Mouse (Mus musculus) embryonic facial prominence, embryonic 15.5 days (tissue): Measurements from ENCODE around the gene Pecam1. TPM values are rescaled to one million over a fixed set of nuclear protein-coding genes. Genes with fewer than 3 reads are reported as not detected.

Source experiments
- ATAC-seq: fragments of 200-750 bp; cut with Nextera tagmentation; 2 replicates; pipeline ENCODE4 v1.8.0; 2017; ENCODE audit warnings: low read depth, moderate TSS enrichment; ENCODE audit not compliant: insufficient number of reproducible peaks, low FRiP score, low TSS enrichment
- H3K27ac ChIP-seq: fragments of 300-500 bp; sonication (generic); replicated peaks from 2 replicates; pipeline ENCODE4 v1.5.1; 2015; ENCODE audit warnings: mild to moderate bottlenecking, inconsistent platforms
- H3K27me3 ChIP-seq: fragments of 300-500 bp; sonication (generic); 2 replicates; pipeline ENCODE4 v1.6.1; 2015; ENCODE audit warnings: inconsistent platforms
- H3K36me3 ChIP-seq: fragments of 300-500 bp; sonication (generic); 2 replicates; pipeline ENCODE4 v1.6.1; 2015; ENCODE audit warnings: mild to moderate bottlenecking, inconsistent platforms
- H3K4me1 ChIP-seq: fragments of 300-500 bp; sonication (generic); 2 replicates; pipeline ENCODE4 v1.6.1; 2015; ENCODE audit warnings: inconsistent platforms
- H3K4me2 ChIP-seq: fragments of 300-500 bp; sonication (generic); replicated peaks from 2 replicates; pipeline ENCODE4 v1.6.1; 2015; ENCODE audit warnings: mild to moderate bottlenecking, inconsistent platforms
- H3K4me3 ChIP-seq: fragments of 300-500 bp; sonication (generic); replicated peaks from 2 replicates; pipeline ENCODE4 v1.5.1; 2015; ENCODE audit warnings: mild to moderate bottlenecking, inconsistent platforms
- H3K9ac ChIP-seq: fragments of 300-500 bp; sonication (generic); 2 replicates; pipeline ENCODE4 v1.6.1; 2015; ENCODE audit warnings: inconsistent platforms
- H3K9me3 ChIP-seq: fragments of 300-500 bp; sonication (generic); replicated peaks from 2 replicates; pipeline ENCODE4 v1.6.1; 2016; ENCODE audit warnings: inconsistent platforms
- WGBS: fragments of 180-500 bp; shearing (Covaris S2); methylation state at CpG from one replicate; pipeline ENCODE4 v1.1.7; 2015; 5-methylcytosine and 5-hydroxymethylcytosine counted together
- polyA plus RNA-seq: library from polyadenylated mRNA; unstranded; fragments of >200 nt; fragmentation: Nextera tagmentation; extraction: Ambion mirVana; gene quantifications from 2 replicates; pipeline ENCODE4 v1.2.1, GENCODE M21; 2015

Pecam1 gene
- polyA plus RNA-seq, 1 experiment from 2014 or later: 43.7 TPM

- H3K4me2 ChIP-seq: no peak overlapping the region
- WGBS: 49% methylated on average over 8 of the region's 8 CpGs
- H3K4me1 ChIP-seq: peaks cover 14% of the 10 kb centered on the region
- no peaks in the 10 kb centered on the region for H3K27me3 ChIP-seq
- no peak for ATAC-seq
- no peak overlapping the region for H3K4me3 ChIP-seq
- H3K9me3 ChIP-seq: no peaks in the 10 kb centered on the region
- no peaks in the 10 kb centered on the region for H3K36me3 ChIP-seq
- H3K27ac ChIP-seq: no peak overlapping the region
- H3K9ac ChIP-seq: no peak overlapping the region
These were observed 43.3 kb downstream of the Pecam1 start for GRCm38 (mm10) chr11:106707085-106707484.

- ATAC-seq: no peak
- no peaks in the 10 kb centered on the region for H3K36me3 ChIP-seq
- H3K4me1 ChIP-seq: peaks cover 14% of the 10 kb centered on the region
- no peak overlapping the region for H3K4me2 ChIP-seq
- H3K9me3 ChIP-seq: no peaks in the 10 kb centered on the region
- H3K27ac ChIP-seq: no peak overlapping the region
- H3K27me3 ChIP-seq: no peaks in the 10 kb centered on the region
- H3K9ac ChIP-seq: no peak overlapping the region
- 11% methylated on average over 4 of the region's 4 CpGs for WGBS
- H3K4me3 ChIP-seq: no peak overlapping the region
These were observed 44.2 kb downstream of the Pecam1 start for GRCm38 (mm10) chr11:106706212-106706611.

- 65% methylated on average over 9 of the region's 9 CpGs for WGBS
These were observed 45.9 kb downstream of the Pecam1 start for GRCm38 (mm10) chr11:106704399-106705111.

GRCm38 (mm10) chr11:106703931-106704330, 46.5 kb downstream of the Pecam1 start:
- no peak overlapping the region for H3K4me2 ChIP-seq
- WGBS: 85% methylated on average over 7 of the region's 7 CpGs

More at GRCm38 (mm10) chr11:106704399-106705111, 45.9 kb downstream of the Pecam1 start:
- Histone ChIP-seq H3K27ac (no peak overlapping the region), H3K4me1 (peaks cover 10% of the 10 kb centered on the region), H3K9ac (no peak overlapping the region), H3K4me3 (no peak overlapping the region), H3K36me3 (no peaks in the 10 kb centered on the region), H3K9me3 (no peaks in the 10 kb centered on the region), H3K27me3 (no peaks in the 10 kb centered on the region), H3K4me2 (no peak overlapping the region)
- ATAC-seq: no peak

GRCm38 (mm10) chr11:106702584-106702983, 47.8 kb downstream of the Pecam1 start:
- no peaks in the 10 kb centered on the region for H3K27me3 ChIP-seq
- 0 out of 2 replicates have a peak, but pooled peaks cover 5% of the 10 kb centered on the region for H3K4me1 ChIP-seq
- H3K27ac ChIP-seq: no peak overlapping the region
- no peak for ATAC-seq
- no peaks in the 10 kb centered on the region for H3K36me3 ChIP-seq
- H3K4me3 ChIP-seq: no peak overlapping the region
- no peak overlapping the region for H3K4me2 ChIP-seq
- 69% methylated on average over 3 of the region's 3 CpGs for WGBS
- no peak overlapping the region for H3K9ac ChIP-seq
- no peaks in the 10 kb centered on the region for H3K9me3 ChIP-seq

More at GRCm38 (mm10) chr11:106703931-106704330, 46.5 kb downstream of the Pecam1 start:
- Histone ChIP-seq H3K9me3 (no peaks in the 10 kb centered on the region), H3K27ac (no peak overlapping the region), H3K27me3 (no peaks in the 10 kb centered on the region), H3K4me1 (0 out of 2 replicates have a peak, but pooled peaks cover 5% of the 10 kb centered on the region), H3K36me3 (no peaks in the 10 kb centered on the region), H3K9ac (no peak overlapping the region), H3K4me3 (no peak overlapping the region)
- no peak for ATAC-seq

GRCm38 (mm10) chr11:106701589-106701988, 48.8 kb downstream of the Pecam1 start:
- H3K4me3 ChIP-seq: no peak overlapping the region
- no peak overlapping the region for H3K27ac ChIP-seq
- no peak for ATAC-seq
- no peaks in the 10 kb centered on the region for H3K36me3 ChIP-seq
- no peaks in the 10 kb centered on the region for H3K9me3 ChIP-seq
- WGBS: 66% methylated on average over 9 of the region's 9 CpGs
- H3K4me2 ChIP-seq: no peak overlapping the region
- no peaks in the 10 kb centered on the region for H3K4me1 ChIP-seq
- no peaks in the 10 kb centered on the region for H3K27me3 ChIP-seq
- H3K9ac ChIP-seq: no peak overlapping the region

- Histone ChIP-seq H3K9ac (no peak overlapping the region), H3K27ac (no peak overlapping the region), H3K9me3 (no peaks in the 10 kb centered on the region), H3K27me3 (no peaks in the 10 kb centered on the region), H3K36me3 (no peaks in the 10 kb centered on the region), H3K4me3 (no peak overlapping the region), H3K4me2 (no peak overlapping the region), H3K4me1 (no peaks in the 10 kb centered on the region)
- ATAC-seq: no peak
- WGBS: 92% methylated on average over 9 of the region's 9 CpGs
These were observed 51.3 kb downstream of the Pecam1 start for GRCm38 (mm10) chr11:106699083-106699482.

GRCm38 (mm10) chr11:106698289-106698688, 52.1 kb downstream of the Pecam1 start:
- Histone ChIP-seq H3K9ac (no peak overlapping the region), H3K36me3 (no peaks in the 10 kb centered on the region), H3K9me3 (no peaks in the 10 kb centered on the region), H3K4me2 (no peak overlapping the region), H3K4me1 (no peaks in the 10 kb centered on the region), H3K4me3 (no peak overlapping the region), H3K27me3 (no peaks in the 10 kb centered on the region), H3K27ac (no peak overlapping the region)
- no peak for ATAC-seq
- 94% methylated on average over 6 of the region's 6 CpGs for WGBS

- H3K9me3 ChIP-seq: no peaks in the 10 kb centered on the region
- H3K4me2 ChIP-seq: no peak overlapping the region
- H3K4me1 ChIP-seq: no peaks in the 10 kb centered on the region
- no peak for ATAC-seq
- 90% methylated on average over 3 of the region's 3 CpGs for WGBS
- no peak overlapping the region for H3K4me3 ChIP-seq
- no peaks in the 10 kb centered on the region for H3K27me3 ChIP-seq
- H3K9ac ChIP-seq: no peak overlapping the region
- no peak overlapping the region for H3K27ac ChIP-seq
- no peaks in the 10 kb centered on the region for H3K36me3 ChIP-seq
These were observed 54.5 kb downstream of the Pecam1 start for GRCm38 (mm10) chr11:106695917-106696316.

- H3K27ac ChIP-seq: no peak overlapping the region
- H3K4me1 ChIP-seq: no peaks in the 10 kb centered on the region
- no peak overlapping the region for H3K4me2 ChIP-seq
- no peak overlapping the region for H3K4me3 ChIP-seq
- no peaks in the 10 kb centered on the region for H3K9me3 ChIP-seq
- H3K9ac ChIP-seq: no peak overlapping the region
- no peaks in the 10 kb centered on the region for H3K27me3 ChIP-seq
- 79% methylated on average over 4 of the region's 4 CpGs for WGBS
- no peak for ATAC-seq
- no peaks in the 10 kb centered on the region for H3K36me3 ChIP-seq
These were observed 57.5 kb downstream of the Pecam1 start for GRCm38 (mm10) chr11:106692890-106693289.

GRCm38 (mm10) chr11:106688375-106688774, 62.1 kb downstream of the Pecam1 start:
- no peak for ATAC-seq
- H3K27me3 ChIP-seq: no peaks in the 10 kb centered on the region
- H3K27ac ChIP-seq: no peak overlapping the region
- no peaks in the 10 kb centered on the region for H3K4me1 ChIP-seq
- no peaks in the 10 kb centered on the region for H3K36me3 ChIP-seq
- H3K9me3 ChIP-seq: no peaks in the 10 kb centered on the region
- no peak overlapping the region for H3K4me3 ChIP-seq
- 66% methylated on average over 5 of the region's 5 CpGs for WGBS
- H3K4me2 ChIP-seq: no peak overlapping the region
- no peak overlapping the region for H3K9ac ChIP-seq

- H3K27ac ChIP-seq: no peak overlapping the region
- no peak for ATAC-seq
- H3K4me3 ChIP-seq: no peak overlapping the region
- H3K9ac ChIP-seq: no peak overlapping the region
- no peaks in the 10 kb centered on the region for H3K4me1 ChIP-seq
- no peaks in the 10 kb centered on the region for H3K36me3 ChIP-seq
- H3K9me3 ChIP-seq: no peaks in the 10 kb centered on the region
- H3K4me2 ChIP-seq: no peak overlapping the region
- no peaks in the 10 kb centered on the region for H3K27me3 ChIP-seq
- 84% methylated on average over 9 of the region's 9 CpGs for WGBS
These were observed 63.1 kb downstream of the Pecam1 start for GRCm38 (mm10) chr11:106687293-106687692.
